Mouse (Mus musculus): ENCODE data around the gene Arhgdib.

- TF ChIP-seq CTCF (IDR thresholded peaks at IDR 0.05; ENCODE audit: borderline replicate concordance, control insufficient read depth, extremely low read depth, insufficient read depth, low read length, poor library complexity) (no peak), POLR2A (IDR thresholded peaks at IDR 0.05; ENCODE audit: control insufficient read depth, extremely low read depth, insufficient read depth, low read length, poor library complexity) (no peak)
Observed at GRCm38 (mm10) chr6:136955240-136955639, 13.5 kb upstream of the Arhgdib start.
